Mouse (Mus musculus) left cerebral cortex, postnatal 10 days (tissue): Measurements from ENCODE around the gene Nop2. TPM values are rescaled to one million over a fixed set of nuclear protein-coding genes. Genes with fewer than 3 reads are reported as not detected.

Source experiments
- DNase-seq, 2 experiments: peaks; one replicate each; pipeline ENCODE4 v3.0.0; 2021 to 2022; ENCODE audit warnings: low spot score in 2 of 2, mixed read lengths in 1 of 2; ENCODE audit errors: extremely low spot score in 1 of 2
- intact Hi-C: fragments of 180-260 bp; cut with DNase I; formaldehyde crosslinking; loops from one replicate; pipeline ENCODE4 v1.15.1; 2025
- microRNA-seq: library from miRNA; unstranded; fragments of <30 nt; microRNA quantifications from one replicate; pipeline ENCODE4 v1.2.0, GENCODE M21; 2022
- total RNA-seq, 2 experiments: library from RNA; stranded (reverse); gene quantifications; 2 replicates each; pipeline ENCODE4 v1.2.3; 2021

Gene Nop2
- total RNA-seq, 2 experiments from 2014 or later: 32.4 to 35.6 TPM

DNA sequence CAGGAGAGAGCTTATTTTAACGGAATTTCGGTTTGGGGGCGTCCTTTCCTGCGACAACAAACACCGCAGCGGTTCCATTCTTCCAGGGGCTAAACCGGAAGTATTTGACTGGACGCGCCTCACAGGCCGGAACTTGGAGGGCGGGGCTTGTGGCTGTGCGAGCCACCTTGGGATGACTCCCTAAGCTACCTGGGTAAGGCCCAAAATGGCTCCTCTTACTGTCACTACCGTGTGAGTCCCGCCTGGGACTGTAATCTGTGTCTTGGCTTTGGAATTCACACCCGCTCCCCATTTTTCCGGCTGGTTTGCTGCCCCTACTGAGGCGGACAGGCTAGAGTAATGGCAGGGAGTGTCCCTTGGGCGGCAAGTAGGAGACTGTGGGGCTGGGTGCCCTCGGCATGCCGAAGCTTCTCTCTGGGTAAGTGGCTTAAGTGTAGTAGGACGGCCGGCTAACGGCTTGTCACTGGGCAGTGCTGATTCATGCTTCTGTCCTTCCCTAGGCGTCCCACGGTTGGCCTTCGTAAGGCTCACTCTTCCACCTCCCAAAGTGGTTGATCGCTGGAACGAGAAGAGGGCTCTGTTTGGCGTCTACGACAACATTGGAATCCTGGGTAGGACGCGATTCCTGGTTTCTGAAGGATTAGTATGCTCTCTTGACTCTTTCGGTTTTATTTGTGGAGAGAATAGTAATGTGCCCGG lies 60.5 kb downstream of the Nop2 start:
- DNase-seq: peak; percentile 91 to 96
- intact Hi-C loops: no loop called here

DNA sequence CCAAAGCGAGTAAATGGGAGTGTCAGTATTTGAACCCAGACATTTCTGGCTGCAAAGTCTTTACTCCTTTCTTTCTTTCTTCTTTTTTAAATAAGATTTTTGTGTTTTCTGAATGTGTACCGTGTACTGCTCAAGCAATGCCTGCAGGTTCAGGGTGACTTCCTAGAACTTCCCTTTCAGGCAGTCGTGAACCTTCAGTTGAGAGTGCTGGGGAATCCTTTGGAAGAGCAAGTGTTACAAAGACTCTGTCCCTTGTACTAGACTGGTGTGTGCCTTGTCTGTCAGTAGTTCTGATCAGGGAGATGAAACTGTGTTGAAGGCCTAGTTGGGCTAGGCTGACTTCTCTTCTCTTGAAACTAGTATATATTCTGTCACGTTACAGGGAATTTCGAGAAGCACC lies 61.1 kb downstream of the Nop2 start:
- intact Hi-C loops: no loop called here
- DNase-seq: no peak

DNA sequence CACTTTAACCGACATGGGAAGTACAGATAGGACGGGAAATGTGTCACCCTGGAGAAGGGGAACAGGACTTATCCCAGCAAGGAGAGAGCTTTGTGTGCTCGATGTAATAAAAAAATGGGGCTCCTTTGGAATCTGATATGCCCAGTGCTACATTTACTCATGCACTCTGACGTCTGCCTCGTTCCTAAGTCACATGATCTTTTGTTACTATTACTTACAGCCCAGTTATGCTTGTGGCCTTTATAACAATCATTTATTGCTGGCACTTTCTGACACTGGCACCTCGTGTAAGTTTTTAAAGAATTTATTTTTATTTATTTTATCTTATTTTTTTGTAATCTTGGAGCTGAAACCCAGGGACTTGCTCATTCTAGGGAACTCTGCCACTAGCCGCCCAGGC lies 61.7 kb downstream of the Nop2 start:
- intact Hi-C loops: no loop called here
- no peak for DNase-seq

Small RNA genes within 50 kb of the gene (microRNA-seq; reads per million reads assigned to microRNA genes)
- gene Mir7045: 0.86 reads per million

Other genes starting within 250 kb of the Nop2 start
- 1 to 10 TPM; 1.2 to 3.7 TPM for gene Cd4, start 243.7 kb upstream of the Nop2 start, total RNA-seq
- 1 to 10 TPM; 1.4 to 1.5 TPM for gene Lag3, start 220.2 kb upstream of the Nop2 start, total RNA-seq
- gene Ptms, start 211.8 kb upstream of the Nop2 start, total RNA-seq: 1,000 to 10,000 TPM; 1,368 to 1,394 TPM
- 100 to 1,000 TPM; 597 to 610 TPM for gene Mlf2, start 200.5 kb upstream of the Nop2 start, total RNA-seq
- 100 to 1,000 TPM; 115 to 116 TPM for gene Cops7a, start 166.4 kb upstream of the Nop2 start, total RNA-seq
- gene Pianp, start 135.2 kb upstream of the Nop2 start, total RNA-seq: 100 to 1,000 TPM; 116 TPM
- gene Zfp384, start 122.8 kb upstream of the Nop2 start, total RNA-seq: 10 to 100 TPM; 41.0 to 41.2 TPM
- gene Ing4, start 92.1 kb upstream of the Nop2 start, total RNA-seq: 10 to 100 TPM; 56.9 to 59.9 TPM
- gene Acrbp, start 82.2 kb upstream of the Nop2 start, total RNA-seq: 1 to 10 TPM; 8.0 to 8.7 TPM
- 1 to 10 TPM in 1 of 2 experiments, under 1 TPM in 1; 0.45 to 1.0 TPM for gene Lpar5, start 64.0 kb upstream of the Nop2 start, total RNA-seq
- 100 to 1,000 TPM; 147 to 157 TPM for gene Chd4, start 35.9 kb upstream of the Nop2 start, total RNA-seq
- 10 to 100 TPM; 38.7 to 40.2 TPM for gene Iffo1, start 13.3 kb downstream of the Nop2 start, total RNA-seq
- 1,000 to 10,000 TPM; 1,896 to 1,966 TPM for gene Gapdh, start 34.6 kb downstream of the Nop2 start, total RNA-seq
- gene Ncapd2, start 59.8 kb downstream of the Nop2 start, total RNA-seq: 10 to 100 TPM; 31.7 to 32.7 TPM
- 10 to 100 TPM; 70.1 to 78.7 TPM for gene Mrpl51, start 59.9 kb downstream of the Nop2 start, total RNA-seq
- gene Vamp1, start 83.6 kb downstream of the Nop2 start, total RNA-seq: 10 to 100 TPM; 25.7 to 26.5 TPM
- gene Tapbpl, start 100.0 kb downstream of the Nop2 start, total RNA-seq: 1 to 10 TPM; 2.4 to 2.5 TPM
- gene Cd27, start 105.1 kb downstream of the Nop2 start, total RNA-seq: not detected
- gene Tuba3a, start 154.1 kb downstream of the Nop2 start, total RNA-seq: not detected
- gene Ltbr, start 182.0 kb downstream of the Nop2 start, total RNA-seq: 1 to 10 TPM; 9.4 to 9.7 TPM
- gene Scnn1a, start 188.8 kb downstream of the Nop2 start, total RNA-seq: 1 to 10 TPM; 2.0 to 2.3 TPM
- 10 to 100 TPM in 1 of 2 experiments, 1 to 10 TPM in 1; 9.4 to 11.8 TPM for gene Tnfrsf1a, start 217.5 kb downstream of the Nop2 start, total RNA-seq
- gene Plekhg6, start 248.9 kb downstream of the Nop2 start, total RNA-seq: under 1 TPM; 0.14 to 0.24 TPM